Mouse (Mus musculus): ENCODE data around the gene Ramac.

Gene Ramac

DNA sequence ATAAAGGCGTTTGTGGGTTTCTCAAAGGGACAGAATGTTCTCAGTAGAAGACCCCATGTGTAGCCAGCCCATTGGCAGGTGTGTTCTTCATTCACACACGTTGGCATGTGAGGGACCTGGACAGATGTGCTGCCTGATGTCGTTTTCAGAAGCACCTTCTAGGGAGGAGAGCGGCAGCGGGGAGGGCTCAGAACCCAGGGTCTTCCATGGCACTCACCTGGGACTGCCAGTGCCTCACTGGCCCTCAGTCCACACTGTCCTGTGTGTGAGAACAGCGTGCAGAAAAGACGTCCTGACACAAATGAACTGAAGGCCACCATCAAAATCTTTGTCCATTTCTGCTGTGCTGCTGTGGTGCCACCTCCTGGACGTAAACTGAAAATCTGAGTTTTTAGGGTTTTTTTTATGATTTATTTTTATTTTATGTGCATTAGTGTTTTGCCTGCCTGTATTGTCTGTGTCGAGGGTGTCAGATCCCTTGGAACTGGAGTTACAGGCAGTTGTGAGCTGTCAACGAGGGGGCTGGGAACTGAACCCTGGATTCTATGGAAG is 15.0 kb downstream of the Ramac start:
- no peak for DNase-seq (ENCODE audit: low read depth in 1 of 2, low spot score in 2 of 2)

DNA sequence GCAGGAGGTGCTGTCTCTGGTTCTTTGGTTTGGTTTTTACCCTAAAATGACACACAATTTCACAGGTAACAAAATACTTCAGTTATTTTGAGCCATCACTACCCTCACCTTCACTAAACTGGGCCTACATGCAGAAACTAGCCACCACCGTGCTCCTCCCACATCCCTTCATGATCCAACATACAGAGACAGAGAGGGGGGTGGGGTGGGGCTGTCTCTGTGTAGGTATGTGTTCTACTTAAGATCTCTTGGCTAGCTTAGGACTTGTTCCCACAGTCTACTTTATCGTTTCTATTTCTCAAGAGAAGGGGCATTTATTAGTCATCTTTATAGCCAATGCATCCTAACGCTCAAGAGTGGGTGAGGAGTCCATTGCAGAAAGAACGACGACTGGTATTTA is 25.8 kb downstream of the Ramac start:
- no peak for DNase-seq (ENCODE audit: low read depth in 1 of 2, low spot score in 2 of 2)

DNA sequence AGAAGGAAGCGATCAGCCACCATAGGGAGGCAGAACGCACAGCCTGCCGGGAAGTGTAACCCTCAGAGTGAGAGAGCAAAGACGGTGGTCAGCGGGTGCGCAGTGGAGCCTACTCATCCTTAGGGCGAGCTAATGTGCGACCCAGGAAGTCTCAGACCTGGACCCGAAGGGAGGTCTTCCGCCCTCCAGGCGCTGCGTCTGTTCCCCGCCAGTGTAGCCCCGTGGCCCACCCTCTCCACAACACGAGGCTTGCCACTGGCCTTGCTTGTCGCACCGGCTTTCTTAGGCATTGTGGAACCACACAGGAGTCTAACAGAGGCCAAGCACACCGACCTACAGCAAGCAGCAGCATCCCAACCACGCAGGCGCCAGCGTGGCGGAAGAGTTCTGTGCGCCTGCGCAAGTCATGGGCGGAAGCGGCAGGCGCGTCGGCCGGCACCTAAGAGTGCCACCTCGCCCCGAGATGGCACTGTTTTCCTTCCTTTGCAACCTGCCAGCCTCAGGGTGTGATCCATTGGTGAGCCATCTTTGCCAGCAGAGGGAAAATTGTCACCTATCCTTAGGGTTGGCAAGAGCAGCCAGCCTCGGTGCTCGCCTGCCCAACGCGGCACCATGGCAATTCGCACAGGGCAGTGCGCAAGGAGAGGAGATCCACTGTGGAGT is 26.5 kb downstream of the Ramac start, which contains the start of gene 3110040N11Rik:
Gene 3110040N11Rik, minus strand, starts transcription at position 384 of the 663 bp plus-strand sequence.
- DNase-seq (ENCODE audit: low read depth in 1 of 2, low spot score in 2 of 2), result peak; percentile 29 to 63

DNA sequence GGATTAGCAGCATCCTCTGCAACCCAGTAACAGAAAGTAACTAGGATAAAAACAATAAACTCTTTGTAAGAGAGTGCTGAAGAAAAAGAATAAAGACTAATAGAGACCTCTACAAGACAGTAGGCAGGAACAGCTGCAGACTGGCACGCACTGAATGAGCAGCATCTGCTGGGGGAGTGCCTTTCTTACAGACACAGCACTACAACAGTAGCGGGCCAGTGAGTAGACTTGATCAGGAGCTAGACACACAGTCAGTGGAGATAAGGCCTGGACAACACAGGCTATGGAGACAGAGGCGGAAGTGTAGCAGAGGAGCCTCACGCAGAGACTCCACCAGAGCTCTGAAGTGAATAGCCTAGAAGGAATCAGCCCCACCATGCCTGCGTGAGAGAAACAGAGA is 43.3 kb downstream of the Ramac start:
- DNase-seq (ENCODE audit: low read depth in 1 of 2, low spot score in 2 of 2), result no peak

Data from monocyte, adult 2 months (primary cell).